Comparison of ENCODE assay signal across 25 mouse cellular contexts in the genomic region with DNA sequence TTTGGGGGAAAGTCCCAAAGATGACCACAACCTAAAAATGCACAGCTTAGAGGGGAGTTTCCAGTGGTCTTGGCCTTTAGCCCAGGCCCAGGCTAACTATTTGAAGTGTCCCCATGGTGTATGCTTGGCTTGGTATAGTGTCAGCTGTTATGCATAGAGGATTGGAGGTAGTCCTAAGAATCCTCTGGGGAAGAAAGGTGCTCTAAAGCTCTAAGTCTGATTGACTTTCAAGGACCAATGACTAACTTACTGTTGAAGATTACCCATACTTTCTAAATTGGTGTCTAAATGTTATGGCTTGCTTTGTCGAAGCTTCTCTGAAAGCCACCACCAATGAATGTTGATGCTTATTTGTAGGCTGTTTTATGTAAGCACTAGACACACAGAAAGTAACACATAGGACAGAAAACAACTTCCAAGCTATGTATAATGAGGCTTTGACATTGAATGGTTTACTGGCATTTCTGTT. TPM values are rescaled to one million over a fixed set of nuclear protein-coding genes. Genes with fewer than 3 reads are reported as not detected.
A peak's percentile ranks its signal among the peaks of the same experiment; 100 is the strongest.
DNase-seq lines count a peak whose midpoint lies in the region; ATAC-seq and TF ChIP-seq lines count a peak whose summit lies in the region.
"Had no signal": no experiment of that assay in that cellular context is flagged by ENCODE, and none has a peak within 500 bp of the region (broad histone marks: within the 10 kb centered on the region; RNA-seq: fewer than 3 reads in every experiment).

No protein-coding gene starts in this region.

- no peak for TF ChIP-seq CTCF in stomach, postnatal 0 days (IDR thresholded peaks at IDR 0.05; ENCODE audit: low read depth)
- no peak for TF ChIP-seq CTCF in liver, postnatal 0 days (IDR thresholded peaks at IDR 0.05; ENCODE audit: low read depth)
- no peak for TF ChIP-seq CTCF in kidney, adult 2 months (conservative IDR thresholded peaks at IDR 0.05; ENCODE audit: insufficient read depth, insufficient read length, low read depth, low read length)

- no peaks in the 10 kb centered on the region for H3K9me3 ChIP-seq in stomach, embryonic 14.5 days (ENCODE audit: control insufficient read depth, low read depth, low read length)
- no peaks in the 10 kb centered on the region for H3K9me3 ChIP-seq in stomach, postnatal 0 days (ENCODE audit: control insufficient read depth, low read length)
- no peaks in the 10 kb centered on the region for H3K9me3 ChIP-seq in liver, postnatal 0 days (ENCODE audit: low read length)
- H3K9me3 ChIP-seq: embryonic facial prominence, embryonic 10.5 days; hindbrain, embryonic 15.5 days; intestine, embryonic 15.5 days; limb, embryonic 15.5 days; lung, embryonic 15.5 days; neural tube, embryonic 15.5 days had no signal

- TF ChIP-seq POLR2A in kidney, adult 2 months (IDR thresholded peaks at IDR 0.05; ENCODE audit: low read depth, low read length) = no peak

- H3K4me3 ChIP-seq in stomach, embryonic 14.5 days (ENCODE audit: low read depth, low read length) = no peak overlapping the region
- no peak overlapping the region for H3K4me3 ChIP-seq in stomach, postnatal 0 days (ENCODE audit: low read depth, low read length)
- H3K4me3 ChIP-seq in liver, postnatal 0 days (ENCODE audit: low read depth, low read length) = no peak overlapping the region
- H3K4me3 ChIP-seq in kidney, adult 2 months (ENCODE audit: insufficient read depth, low read depth, low read length) = no peak overlapping the region
- H3K4me3 ChIP-seq: embryonic facial prominence, embryonic 10.5 days; hindbrain, embryonic 15.5 days; intestine, embryonic 15.5 days; limb, embryonic 15.5 days; lung, embryonic 15.5 days; neural tube, embryonic 15.5 days had no signal

- H3K9ac ChIP-seq in stomach, embryonic 14.5 days (replicated peaks; ENCODE audit: low read depth, low read length) = no peak overlapping the region
- H3K9ac ChIP-seq in stomach, postnatal 0 days (ENCODE audit: low read length) = no peak overlapping the region
- H3K9ac ChIP-seq in liver, postnatal 0 days (replicated peaks) = no peak overlapping the region
- H3K9ac ChIP-seq: forebrain, postnatal 0 days; hindbrain, embryonic 15.5 days; intestine, embryonic 15.5 days; limb, embryonic 15.5 days; lung, embryonic 15.5 days; neural tube, embryonic 15.5 days had no signal

- H3K4me2 ChIP-seq in stomach, embryonic 14.5 days (replicated peaks; ENCODE audit: low read depth, low read length) = no peak overlapping the region
- no peak overlapping the region for H3K4me2 ChIP-seq in stomach, postnatal 0 days (replicated peaks; ENCODE audit: low read depth)
- no peak overlapping the region for H3K4me2 ChIP-seq in liver, postnatal 0 days (ENCODE audit: low read depth, low read length)
- H3K4me2 ChIP-seq: hindbrain, embryonic 15.5 days; intestine, embryonic 15.5 days; limb, embryonic 15.5 days; lung, embryonic 15.5 days; neural tube, embryonic 15.5 days had no signal

- no peaks in the 10 kb centered on the region for H3K36me3 ChIP-seq in stomach, embryonic 14.5 days (ENCODE audit: control insufficient read depth, insufficient read depth, low read length)
- H3K36me3 ChIP-seq in stomach, postnatal 0 days (ENCODE audit: control insufficient read depth, insufficient read depth, low read length) = no peaks in the 10 kb centered on the region
- no peaks in the 10 kb centered on the region for H3K36me3 ChIP-seq in liver, postnatal 0 days (replicated peaks; ENCODE audit: insufficient read depth, low read length)
- no peaks in the 10 kb centered on the region for H3K36me3 ChIP-seq in kidney, adult 2 months (ENCODE audit: control insufficient read depth, insufficient read depth, low read length)
- H3K36me3 ChIP-seq: embryonic facial prominence, embryonic 10.5 days; hindbrain, embryonic 15.5 days; intestine, embryonic 15.5 days; limb, embryonic 15.5 days; lung, embryonic 15.5 days; neural tube, embryonic 15.5 days had no signal

- DNase-seq in stomach, postnatal 0 days (ENCODE audit: low spot score) = no peak
- peak; percentile 35 for DNase-seq in Muller cell, postnatal 12 days (ENCODE audit: inconsistent ontology term)
- DNase-seq in liver, postnatal 0 days = no peak
- no peak for DNase-seq in layer of hippocampus, postnatal 25 days (ENCODE audit: extremely low spot score in 1 of 2, low spot score in 1 of 2)
- DNase-seq in frontal cortex, adult 2 months (ENCODE audit: extremely low spot score in 1 of 2, low spot score in 1 of 2) = no peak
- no peak for DNase-seq in kidney, adult 2 months
- DNase-seq: adrenal gland, adult 8-10 months; cerebellum, adult 11-12 months; cerebellum, postnatal 10 days; forebrain, postnatal 0 days; kidney, adult 9 months; kidney, postnatal 14 days; lung, postnatal 36 days; right cerebral cortex, adult 18-20 months; thymus, adult 2 months; thymus, postnatal 4 days had no signal

- no peaks in the 10 kb centered on the region for H3K27me3 ChIP-seq in stomach, embryonic 14.5 days (ENCODE audit: control insufficient read depth, insufficient read depth, low read length)
- no peaks in the 10 kb centered on the region for H3K27me3 ChIP-seq in stomach, postnatal 0 days (ENCODE audit: control insufficient read depth, insufficient read depth, low read length)
- H3K27me3 ChIP-seq in liver, postnatal 0 days (ENCODE audit: insufficient read depth, low read length) = no peaks in the 10 kb centered on the region
- H3K27me3 ChIP-seq in kidney, adult 2 months (replicated peaks; ENCODE audit: control insufficient read depth, insufficient read depth, low read length) = no peaks in the 10 kb centered on the region
- H3K27me3 ChIP-seq: hindbrain, embryonic 15.5 days; intestine, embryonic 15.5 days; limb, embryonic 15.5 days; lung, embryonic 15.5 days; neural tube, embryonic 15.5 days had no signal

- ATAC-seq in stomach, embryonic 14.5 days (ENCODE audit: insufficient number of reproducible peaks, insufficient read depth, low FRiP score, low read depth) = no peak
- no peak for ATAC-seq in stomach, postnatal 0 days (ENCODE audit: low FRiP score, low TSS enrichment)
- ATAC-seq in liver, postnatal 0 days = no peak
- ATAC-seq: activated CD4-positive, CD25-positive, alpha-beta regulatory T cell, adult 4 months; forebrain, postnatal 0 days; intestine, embryonic 15.5 days; midbrain, embryonic 16.5 days had no signal

- H3K27ac ChIP-seq in stomach, embryonic 14.5 days (ENCODE audit: low read length) = peak overlapping the region; percentile 28; the same call in 1 of the 2 replicates
- H3K27ac ChIP-seq in stomach, postnatal 0 days (replicated peaks) = no peak overlapping the region
- 0 out of 2 replicates have a peak overlapping the region, but pooled peaks have one; percentile 7 for H3K27ac ChIP-seq in liver, postnatal 0 days (ENCODE audit: low read depth)
- no peak overlapping the region for H3K27ac ChIP-seq in kidney, adult 2 months (ENCODE audit: insufficient read depth, low read depth, low read length)
- H3K27ac ChIP-seq: embryonic facial prominence, embryonic 10.5 days; hindbrain, embryonic 15.5 days; intestine, embryonic 15.5 days; limb, embryonic 15.5 days; lung, embryonic 15.5 days; neural tube, embryonic 15.5 days had no signal

- TF ChIP-seq EP300 in stomach, postnatal 0 days (optimal IDR thresholded peaks at IDR 0.05) = no peak
- TF ChIP-seq EP300 in liver, postnatal 0 days (IDR thresholded peaks at IDR 0.05; ENCODE audit: low read depth) = no peak

- WGBS in stomach, embryonic 14.5 days = 82% methylated on average over 1 of the region's 1 CpGs
- WGBS in stomach, postnatal 0 days = 83% methylated on average over 1 of the region's 1 CpGs
- 91% methylated on average over 1 of the region's 1 CpGs for WGBS in liver, postnatal 0 days (ENCODE audit: insufficient replicate concordance)
- WGBS in kidney, adult 2 months = 60% methylated on average over 1 of the region's 1 CpGs

- H3K4me1 ChIP-seq in stomach, embryonic 14.5 days (ENCODE audit: control insufficient read depth, insufficient read depth, low read length) = no peaks in the 10 kb centered on the region
- no peaks in the 10 kb centered on the region for H3K4me1 ChIP-seq in stomach, postnatal 0 days (replicated peaks; ENCODE audit: control insufficient read depth, insufficient read depth)
- peaks cover 8% of the 10 kb centered on the region; the same call in 1 of the 2 replicates for H3K4me1 ChIP-seq in liver, postnatal 0 days (ENCODE audit: insufficient read depth)
- peaks cover 6% of the 10 kb centered on the region; the same call in 1 of the 2 replicates for H3K4me1 ChIP-seq in kidney, adult 2 months (ENCODE audit: control insufficient read depth, insufficient read depth, low read length)
- H3K4me1 ChIP-seq: hindbrain, embryonic 15.5 days; neural tube, embryonic 15.5 days had no signal

RNA-seq across cellular contexts. Expression of gene Gtdc1, which starts 29.9 kb away (rescaled TPM):
- 15.9 and 16.1 TPM in 2 replicates for polyA plus RNA-seq in stomach, embryonic 14.5 days (2014; fragmentation: Nextera tagmentation; extraction: Ambion mirVana)
- polyA plus RNA-seq in stomach, postnatal 0 days (2015; fragmentation: Nextera tagmentation; extraction: Ambion mirVana) = 6.3 and 7.1 TPM in 2 replicates
- 7.8 and 8.5 TPM in 2 replicates for polyA plus RNA-seq in liver, postnatal 0 days (2015; fragmentation: Nextera tagmentation; extraction: Ambion mirVana)
- total RNA-seq in layer of hippocampus, postnatal 25 days (2021) = 10 to 100 TPM; 57.4 to 61.7 TPM
- polyA plus RNA-seq in frontal cortex, adult 2 months (2012; rRNA removed) = 44.6 and 55.9 TPM in 2 replicates
- 5.0 and 7.2 TPM in 2 replicates for polyA plus RNA-seq in kidney, adult 2 months (2012; rRNA removed)

Comparison
In these comparisons a context has a peak if more than half of its experiments do, and no peak if none do; other contexts are left out.
1. H3K27ac ChIP-seq: peak in stomach, embryonic 14.5 days (single experiment) and liver, postnatal 0 days (single experiment); none in stomach, postnatal 0 days (single experiment) and kidney, adult 2 months (single experiment).